Mouse (Mus musculus) spleen, postnatal 14 days (tissue): ENCODE results near the gene Vmn1r111.
"Not testable (repeated sequence)": the region's sequence is repeated elsewhere in the genome, so short reads cannot be mapped to it uniquely, and the experiment has no call there.

Experiments used
- DNase-seq, 2 experiments: peaks; one replicate each; pipeline ENCODE4 v3.0.0; 2021 to 2022; ENCODE audit warnings: low spot score in 2 of 2

The Vmn1r111 gene

DNA sequence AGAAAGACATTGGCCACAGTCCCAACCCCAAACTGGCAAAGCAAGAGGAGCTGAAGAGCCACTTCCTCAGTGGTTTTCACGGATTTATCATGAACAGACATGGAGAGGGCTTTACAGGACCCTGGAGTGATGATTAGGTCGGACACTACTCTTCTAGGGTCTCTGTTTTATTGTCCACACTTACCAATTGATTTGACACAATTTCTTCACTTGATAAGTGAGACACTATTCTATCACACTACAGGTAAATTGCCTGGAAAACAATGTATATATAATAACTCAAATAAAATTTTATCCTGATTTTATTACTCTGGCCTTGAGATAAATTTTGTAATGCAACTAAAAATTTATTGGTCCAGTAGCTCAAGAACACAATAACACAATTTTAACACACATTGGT, at the start of gene Vmn1r111:
Gene Vmn1r111, minus strand, starts transcription at position 101 of the 400 bp plus-strand sequence.
- DNase-seq: not testable (repeated sequence)

- not testable (repeated sequence) for DNase-seq
Measured at GRCm38 (mm10) chr7:20730524-20730923, 27.5 kb upstream of the Vmn1r111 start, which contains the start of gene Gm10668. Gene Gm10668 (minus strand): TSS chr7:20730624.

DNA sequence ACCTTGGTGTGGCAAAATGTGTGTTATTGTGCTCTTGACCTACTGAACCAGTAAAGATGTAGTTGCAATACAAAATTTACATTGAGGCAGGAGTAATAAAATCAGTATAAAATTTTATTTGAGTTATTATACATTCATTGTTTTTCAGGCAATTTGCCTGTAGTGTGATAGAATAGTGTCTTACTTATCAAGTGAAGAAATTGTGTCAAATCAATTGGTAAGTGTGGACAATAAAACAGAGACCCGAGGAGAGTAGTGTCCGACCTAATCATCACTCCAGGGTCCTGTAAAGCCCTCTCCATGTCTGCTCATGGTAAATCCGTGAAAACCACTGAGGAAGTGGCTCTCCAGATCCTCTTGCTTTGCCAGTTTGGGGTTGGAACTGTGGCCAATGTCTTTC, 34.4 kb downstream of the Vmn1r111 start, which contains the start of gene Vmn1r107:
Gene Vmn1r107, plus strand, starts transcription at position 301 of the 400 bp plus-strand sequence.
- DNase-seq: not testable (repeated sequence)
